Mouse (Mus musculus) kidney, adult 2 months (tissue): ENCODE measurements at regions not wholly inside any gene's neighbourhood (a gene's known extent, or its start where the extent isn't known, plus 50 kb on each side); places are given as distances from the start of the nearest gene placed in this dataset.
A peak's percentile ranks its signal among the peaks of the same experiment; 100 is the strongest.

Source experiments
- DNase-seq: peaks from one replicate; pipeline ENCODE4 v3.0.0; 2021
- H3K27ac ChIP-seq: fragments of 200-500 bp; 2 replicates; pipeline ENCODE4 v1.5.1; 2012; ENCODE audit warnings: low read depth, low read length, control low read depth, inconsistent platforms; ENCODE audit not compliant: insufficient read depth
- H3K27me3 ChIP-seq: fragments of 200-500 bp; replicated peaks from 2 replicates; pipeline ENCODE4 v1.6.1; 2012; ENCODE audit warnings: mild to moderate bottlenecking, moderate library complexity, low read length, inconsistent platforms; ENCODE audit not compliant: control insufficient read depth, insufficient read depth
- H3K36me3 ChIP-seq: fragments of 200-500 bp; 2 replicates; pipeline ENCODE4 v1.6.1; 2012; ENCODE audit warnings: mild to moderate bottlenecking, moderate library complexity, low read length, inconsistent platforms; ENCODE audit not compliant: control insufficient read depth, insufficient read depth
- H3K4me1 ChIP-seq: fragments of 200-500 bp; 2 replicates; pipeline ENCODE4 v1.6.1; 2011; ENCODE audit warnings: low read length; ENCODE audit not compliant: control insufficient read depth, insufficient read depth
- H3K4me3 ChIP-seq: fragments of 200-500 bp; 2 replicates; pipeline ENCODE4 v1.5.1; 2011; ENCODE audit warnings: mild to moderate bottlenecking, low read depth, low read length, control low read depth; ENCODE audit not compliant: insufficient read depth
- CTCF ChIP-seq: fragments of 200-500 bp; conservative IDR thresholded peaks from 2 replicates; pipeline ENCODE4 v1.5.1; 2011; ENCODE audit warnings: low read depth, mild to moderate bottlenecking, control low read depth, low read length, moderate library complexity, mixed read lengths; ENCODE audit not compliant: insufficient read depth, insufficient read length
- POLR2A ChIP-seq: fragments of 200-500 bp; IDR thresholded peaks from one replicate; pipeline ENCODE4 v1.6.1; 2011; ENCODE audit warnings: low read depth, low read length, control low read depth
- WGBS: fragments of 180-500 bp; shearing (Covaris S2); methylation state at CpG from one replicate; pipeline ENCODE4 v1.1.7; 2018; 5-methylcytosine and 5-hydroxymethylcytosine counted together

DNA sequence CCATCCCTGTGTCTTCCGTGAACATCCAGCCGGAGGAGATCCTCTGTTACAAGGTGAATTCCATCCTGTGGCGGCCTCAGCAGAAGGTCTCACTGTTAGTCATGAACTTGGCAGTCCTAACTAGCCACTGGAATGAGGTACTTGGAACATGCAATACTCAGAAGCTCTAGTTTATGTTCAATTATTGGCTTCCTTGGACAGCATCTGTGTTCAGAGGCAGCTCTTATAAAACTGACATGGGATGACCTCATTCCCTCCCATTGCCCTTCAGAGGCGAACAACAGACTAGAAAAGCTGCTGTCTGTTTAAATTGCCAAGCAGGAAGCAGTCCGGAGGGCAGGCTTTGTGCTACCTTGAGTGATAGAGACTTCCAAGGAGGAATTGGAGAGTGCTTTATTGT lies 62.5 kb upstream of the Phlpp1 start:
- no peaks in the 10 kb centered on the region for H3K27me3 ChIP-seq
- H3K4me1 ChIP-seq = no peaks in the 10 kb centered on the region
- H3K36me3 ChIP-seq = no peaks in the 10 kb centered on the region
- TF ChIP-seq CTCF (no peak), POLR2A (no peak)
- H3K27ac ChIP-seq = peak overlapping the region; percentile 29; the same call in 1 of the 2 replicates
- no peak overlapping the region for H3K4me3 ChIP-seq
- DNase-seq = peak; percentile 21
- 47% methylated on average over 5 of the region's 5 CpGs for WGBS
